Mouse (Mus musculus) kidney, adult 11 months (tissue): ENCODE measurements around the gene Hist1h2ad.
"Not testable (repeated sequence)": the region's sequence is repeated elsewhere in the genome, so short reads cannot be mapped to it uniquely, and the experiment has no call there.

Source experiments
- DNase-seq: peaks from one replicate; pipeline ENCODE4 v3.0.0; 2022

The Hist1h2ad gene

DNA sequence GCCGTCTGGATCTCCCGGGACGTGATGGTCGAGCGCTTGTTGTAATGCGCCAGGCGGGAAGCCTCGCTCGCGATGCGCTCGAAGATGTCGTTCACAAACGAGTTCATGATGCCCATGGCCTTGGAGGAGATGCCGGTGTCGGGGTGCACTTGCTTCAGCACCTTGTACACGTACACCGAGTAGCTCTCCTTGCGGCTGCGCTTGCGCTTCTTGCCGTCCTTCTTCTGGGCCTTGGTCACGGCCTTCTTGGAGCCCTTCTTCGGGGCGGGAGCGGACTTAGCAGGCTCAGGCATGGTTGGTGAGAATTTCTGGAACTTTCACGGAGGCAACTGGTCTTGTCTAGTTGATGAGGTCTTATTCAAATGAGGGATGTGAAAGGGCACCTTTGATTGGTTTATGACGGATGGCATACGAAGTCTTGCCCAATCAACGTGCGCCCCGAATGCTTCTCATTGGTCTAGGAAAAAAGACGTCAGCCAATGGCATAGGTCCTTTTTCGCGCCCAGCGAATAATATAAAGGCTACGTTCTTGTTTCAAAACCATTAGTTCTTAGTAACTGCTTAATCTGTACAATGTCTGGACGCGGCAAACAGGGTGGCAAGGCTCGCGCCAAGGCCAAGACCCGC lies at the start of gene Hist1h2ad, which contains the start of gene Hist1h2bf:
Gene Hist1h2ad, plus strand, starts transcription at position 484 of the 627 bp plus-strand sequence.
Gene Hist1h2bf, minus strand, starts transcription at position 299 of the 627 bp plus-strand sequence.
- peak; percentile 79 for DNase-seq

DNA sequence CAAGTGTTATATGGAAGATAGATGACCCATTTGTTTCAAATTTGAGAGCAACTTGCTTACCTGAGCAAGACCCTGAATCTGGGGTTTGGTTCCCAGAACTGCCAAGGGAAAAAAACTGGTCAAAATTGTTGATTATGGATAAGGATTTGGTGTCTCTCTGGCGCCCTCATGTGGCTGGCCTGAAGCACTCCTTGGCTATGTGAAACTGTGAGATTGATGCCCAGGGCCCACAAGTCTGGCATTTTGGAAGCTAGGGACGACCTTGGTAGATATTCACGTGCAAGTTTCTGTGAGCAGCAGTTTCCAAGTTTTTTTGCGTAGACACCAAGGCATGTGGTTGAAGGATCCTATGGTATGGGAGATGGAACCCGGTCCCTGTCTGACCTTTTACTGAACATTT lies 49.5 kb upstream of the Hist1h2ad start:
- peak; percentile 58 for DNase-seq

DNA sequence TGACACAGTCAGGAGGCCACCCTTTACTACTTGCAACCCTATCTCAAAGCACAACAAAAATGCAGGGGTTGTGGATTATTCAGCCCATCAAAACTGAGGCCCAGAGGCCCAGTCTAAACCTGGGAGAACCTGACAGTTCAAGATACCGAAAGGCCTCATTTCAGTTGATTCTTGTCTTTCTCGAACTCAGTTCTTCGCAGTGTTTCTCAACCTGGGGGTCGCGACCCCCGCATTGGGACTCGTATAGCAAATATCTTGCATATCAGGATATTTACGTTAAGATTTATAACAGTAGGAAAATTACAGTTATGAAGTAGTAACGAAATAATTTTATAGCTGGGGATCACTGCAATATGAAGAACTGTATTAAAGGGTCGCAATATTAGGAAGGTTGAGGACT lies 48.3 kb upstream of the Hist1h2ad start:
- DNase-seq = no peak

- peak; percentile 83 for DNase-seq
Observed at GRCm38 (mm10) chr13:23526312-23526711, 47.9 kb upstream of the Hist1h2ad start.

DNA sequence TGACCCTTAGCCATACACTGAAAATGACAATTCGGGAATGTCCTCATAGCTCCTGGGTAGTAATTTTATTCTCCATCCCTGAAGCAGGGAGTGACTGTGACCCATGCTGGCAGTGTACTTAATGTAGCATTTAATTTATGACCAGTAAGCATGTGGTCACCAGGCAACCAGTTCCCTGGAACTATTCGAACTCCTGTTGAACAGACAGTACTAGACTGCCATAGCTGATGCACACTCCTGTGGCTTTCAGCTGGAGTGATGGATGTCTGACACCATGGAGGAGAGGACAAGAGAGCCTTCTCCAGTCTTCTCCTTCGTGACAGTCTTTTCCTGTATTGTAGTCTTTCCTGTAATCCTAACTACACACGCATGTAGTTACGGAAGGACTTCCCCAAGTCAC lies 45.2 kb upstream of the Hist1h2ad start:
- DNase-seq = peak; percentile 27

- no peak for DNase-seq
Observed at GRCm38 (mm10) chr13:23529480-23530165, 44.6 kb upstream of the Hist1h2ad start.

- peak; percentile 43 for DNase-seq
Observed at GRCm38 (mm10) chr13:23530181-23530900, 43.8 kb upstream of the Hist1h2ad start.

DNA sequence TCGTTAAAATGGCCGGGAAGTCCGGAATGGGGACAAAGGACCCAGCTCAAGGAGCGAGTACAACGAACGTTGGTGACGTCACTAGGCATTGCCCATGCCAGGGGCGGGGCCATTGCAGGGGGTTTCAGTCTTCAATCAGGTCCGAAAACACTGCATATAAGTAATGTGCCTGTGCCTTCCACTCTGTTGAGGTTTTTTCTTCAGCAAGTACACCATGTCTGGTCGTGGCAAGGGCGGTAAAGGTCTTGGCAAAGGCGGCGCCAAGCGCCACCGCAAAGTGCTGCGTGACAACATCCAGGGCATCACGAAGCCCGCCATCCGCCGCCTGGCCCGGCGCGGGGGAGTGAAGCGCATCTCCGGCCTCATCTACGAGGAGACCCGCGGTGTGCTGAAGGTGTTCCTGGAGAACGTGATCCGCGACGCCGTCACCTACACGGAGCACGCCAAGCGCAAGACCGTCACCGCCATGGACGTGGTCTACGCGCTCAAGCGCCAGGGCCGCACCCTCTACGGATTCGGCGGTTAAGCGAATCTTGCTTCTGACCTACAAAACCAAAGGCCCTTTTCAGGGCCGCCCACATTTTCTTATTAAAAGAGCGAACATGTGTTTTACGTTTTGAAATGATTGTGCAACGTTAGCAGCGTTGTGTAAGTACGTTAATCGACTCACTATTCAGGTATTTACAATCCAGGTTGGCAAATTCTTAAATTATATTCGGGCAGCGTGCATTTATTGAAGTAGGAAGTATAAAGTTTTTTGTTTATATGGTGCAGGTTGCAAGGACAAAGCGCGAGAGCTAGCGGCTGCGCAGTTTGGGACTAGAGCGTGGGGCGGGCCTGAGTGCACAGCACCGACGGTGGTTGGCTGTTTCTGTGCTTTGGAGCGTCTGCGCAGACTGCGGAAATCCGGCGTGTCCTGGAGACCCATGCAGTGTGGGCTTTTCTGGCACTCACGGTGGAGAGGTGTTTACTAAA lies 43.0 kb upstream of the Hist1h2ad start, which contains the start of gene Hist1h4h:
Gene Hist1h4h, plus strand, starts transcription at position 150 of the 975 bp plus-strand sequence.
- peak; percentile 96 for DNase-seq

GRCm38 (mm10) chr13:23532262-23533075 lies 41.7 kb upstream of the Hist1h2ad start:
- no peak for DNase-seq

DNA sequence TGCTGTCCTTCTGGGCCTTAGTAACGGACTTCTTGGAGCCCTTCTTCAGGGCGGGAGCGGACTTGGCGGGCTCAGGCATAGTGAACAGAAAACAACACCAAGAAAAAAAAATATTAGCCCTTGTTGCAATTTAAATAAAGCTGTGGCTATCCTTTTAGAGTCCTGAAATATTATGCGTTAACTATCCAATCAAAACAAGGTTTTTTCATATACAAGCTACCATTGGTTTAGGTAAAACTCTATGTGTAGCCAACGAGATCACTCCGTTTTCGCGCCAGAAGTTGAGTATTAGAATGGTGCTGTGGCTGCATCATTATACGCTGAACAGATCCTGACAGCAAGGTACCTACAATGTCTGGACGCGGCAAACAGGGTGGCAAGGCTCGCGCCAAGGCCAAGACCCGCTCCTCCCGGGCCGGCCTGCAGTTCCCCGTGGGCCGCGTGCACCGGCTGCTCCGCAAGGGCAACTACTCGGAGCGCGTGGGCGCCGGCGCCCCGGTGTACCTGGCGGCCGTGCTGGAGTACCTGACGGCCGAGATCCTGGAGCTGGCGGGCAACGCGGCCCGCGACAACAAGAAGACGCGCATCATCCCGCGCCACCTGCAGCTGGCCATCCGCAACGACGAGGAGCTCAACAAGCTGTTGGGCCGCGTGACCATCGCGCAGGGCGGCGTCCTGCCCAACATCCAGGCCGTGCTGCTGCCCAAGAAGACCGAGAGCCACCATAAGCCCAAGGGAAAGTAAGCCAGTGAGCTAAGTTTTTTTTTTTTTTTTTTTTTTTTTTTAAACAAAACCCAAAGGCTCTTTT lies 40.4 kb upstream of the Hist1h2ad start, which contains the start of gene Hist1h2af:
Gene Hist1h2af, plus strand, starts transcription at position 347 of the 808 bp plus-strand sequence.
- peak; percentile 57 for DNase-seq

DNA sequence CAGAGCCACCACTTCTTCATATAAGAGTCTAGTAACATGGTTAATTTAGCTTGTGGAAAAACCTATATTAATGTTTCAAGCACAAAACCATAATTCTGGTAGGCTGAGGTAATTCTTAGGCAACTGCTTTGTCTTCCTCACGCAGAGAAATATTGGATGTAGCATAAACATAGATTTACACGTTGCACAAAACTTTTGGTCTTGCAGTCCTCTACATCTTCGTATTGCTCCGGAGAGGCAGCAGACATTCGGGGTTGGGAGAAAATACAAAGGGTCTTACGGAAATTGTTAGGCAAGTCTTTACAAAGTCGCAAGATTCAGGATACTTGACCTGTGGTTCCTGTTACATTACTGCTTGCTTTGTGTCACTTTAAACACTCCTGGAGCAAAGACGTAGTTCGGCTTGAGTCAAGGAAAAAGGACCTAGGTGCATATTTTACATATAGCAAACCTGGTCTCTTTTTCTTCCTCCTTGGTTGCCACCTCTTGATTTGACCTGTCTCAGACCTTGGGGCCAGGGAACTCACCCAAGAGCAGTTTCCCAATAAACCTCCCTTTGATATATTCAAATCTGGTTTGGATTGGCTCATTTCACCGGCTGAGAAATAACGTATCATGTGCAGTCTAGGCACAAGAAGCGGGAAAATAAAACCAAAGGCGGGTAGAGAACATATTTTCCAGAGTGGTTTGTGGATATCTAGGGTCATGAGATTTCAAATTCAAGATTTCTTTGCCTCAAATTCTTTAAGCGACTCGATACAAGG lies 39.6 kb upstream of the Hist1h2ad start:
- no peak for DNase-seq

GRCm38 (mm10) chr13:23535137-23536075 lies 38.8 kb upstream of the Hist1h2ad start, which contains the start of gene Hist1h3g:
TSS of gene Hist1h3g (plus strand) at chr13:23535422.
- DNase-seq = peak; percentile 77

GRCm38 (mm10) chr13:23536076-23536822 lies 37.9 kb upstream of the Hist1h2ad start:
- DNase-seq = no peak

DNA sequence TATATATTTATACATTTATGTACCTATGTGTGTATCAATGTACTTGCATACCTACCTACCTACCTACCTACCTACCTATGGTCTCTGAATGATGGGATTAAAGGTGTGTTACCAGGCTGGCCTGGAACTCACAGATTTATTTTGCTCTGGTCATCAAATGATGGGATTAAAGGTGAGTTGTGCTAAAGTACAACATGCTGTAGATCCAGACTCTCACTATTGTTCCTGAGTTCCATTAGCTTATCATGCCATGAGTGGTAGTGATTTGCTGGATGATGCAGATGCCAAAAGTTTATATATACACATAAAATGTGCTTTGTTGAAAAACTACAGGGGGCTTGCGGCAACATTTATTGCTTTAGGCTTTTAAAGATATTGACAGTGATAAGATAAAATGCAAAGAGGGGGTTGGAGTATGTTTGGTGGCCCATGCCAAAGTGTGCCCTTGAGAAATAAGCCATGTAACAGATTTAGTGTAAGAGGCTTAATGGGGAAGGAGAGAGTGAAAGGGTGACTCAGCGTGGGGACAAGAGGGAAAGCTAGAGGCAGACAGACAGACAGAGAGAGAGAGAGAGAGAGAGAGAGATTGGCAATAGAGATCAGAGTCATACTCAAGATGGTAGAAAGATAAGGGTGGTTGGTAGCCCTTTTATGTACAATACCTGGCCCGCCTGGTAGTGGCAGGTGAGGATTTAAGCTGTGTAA lies 37.0 kb upstream of the Hist1h2ad start:
- no peak for DNase-seq

- DNase-seq = no peak
Observed at GRCm38 (mm10) chr13:23538249-23538648, 35.9 kb upstream of the Hist1h2ad start.

DNA sequence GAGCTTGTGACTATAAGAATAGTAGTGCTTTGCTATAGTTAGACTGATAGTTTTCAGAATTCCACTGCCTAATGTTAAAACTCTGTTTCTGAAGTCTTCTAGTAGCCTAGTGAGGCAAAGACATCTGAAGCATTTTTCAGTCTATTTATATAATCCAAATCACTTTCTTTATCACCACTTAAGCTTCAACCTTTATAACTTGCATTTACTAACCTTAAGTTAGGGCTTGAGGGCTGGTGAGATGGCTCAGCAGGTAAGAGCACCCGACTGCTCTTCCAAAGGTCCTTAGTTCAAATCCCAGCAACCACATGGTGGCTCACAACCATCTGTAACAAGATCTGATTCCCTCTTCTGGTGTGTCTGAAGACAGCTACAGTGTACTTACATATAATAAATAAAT lies 34.4 kb upstream of the Hist1h2ad start:
- DNase-seq = not testable (repeated sequence)

DNA sequence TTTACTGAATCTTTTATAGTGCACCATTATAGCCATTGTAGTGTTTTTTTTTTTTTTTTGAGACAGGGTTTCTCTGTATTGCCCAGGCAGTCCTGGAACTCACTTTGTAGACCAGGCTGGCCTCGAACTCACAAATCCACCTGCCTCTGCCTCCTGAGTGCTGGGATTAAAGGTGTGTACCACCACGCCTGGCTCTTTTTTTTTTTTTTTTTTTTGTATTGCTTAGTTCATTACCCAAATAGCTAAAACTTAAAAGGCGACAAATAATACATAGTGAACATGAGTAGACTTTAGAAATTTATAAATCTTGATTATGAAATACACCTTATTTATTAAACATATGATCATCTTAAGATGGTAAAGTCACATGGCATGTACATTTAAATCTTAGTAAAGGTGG lies 32.7 kb upstream of the Hist1h2ad start:
- DNase-seq = no peak
